Mouse (Mus musculus) MEL (cell line): Measurements from ENCODE around the gene Spata21.
A peak's percentile ranks its signal among the peaks of the same experiment; 100 is the strongest.

Experiments
- BHLHE40 ChIP-seq: IDR thresholded peaks from 2 replicates; pipeline ENCODE4 v1.6.1; 2012; ENCODE audit warnings: low read depth, mild to moderate bottlenecking, inconsistent platforms, low read length, improper control_type of control experiment, borderline replicate concordance
- CTCF ChIP-seq, 3 experiments: IDR thresholded peaks in 2 of 3; conservative IDR thresholded peaks in 1 of 3; 2 replicates each; pipeline ENCODE4 v1.5.1; 2011 to 2012; ENCODE audit warnings: low read length in 3 of 3, low read depth in 2 of 3, mild to moderate bottlenecking in 2 of 3, improper control_type of control experiment in 1 of 3, inconsistent platforms in 1 of 3, mixed read lengths in 1 of 3, moderate library complexity in 1 of 3; ENCODE audit not compliant: control insufficient read depth in 1 of 3, insufficient read depth in 1 of 3, poor library complexity in 1 of 3, severe bottlenecking in 1 of 3
- E2F4 ChIP-seq: IDR thresholded peaks from 2 replicates; pipeline ENCODE4 v1.6.1; 2011; ENCODE audit warnings: low read depth, low read length, improper control_type of control experiment, borderline replicate concordance
- EP300 ChIP-seq, 2 experiments: IDR thresholded peaks; 2 replicates each; pipeline ENCODE4 v1.6.1; 2011; ENCODE audit warnings: improper control_type of control experiment in 2 of 2, low read length in 2 of 2, low read depth in 1 of 2, mild to moderate bottlenecking in 1 of 2
- MYC ChIP-seq: IDR thresholded peaks from 2 replicates; pipeline ENCODE4 v1.6.1; 2011; ENCODE audit warnings: low read depth, mild to moderate bottlenecking, low read length, improper control_type of control experiment, moderate library complexity
- POLR2A ChIP-seq, 2 experiments: IDR thresholded peaks; 2 replicates each; pipeline ENCODE4 v1.6.1; 2011 to 2012; ENCODE audit warnings: low read length in 2 of 2, mild to moderate bottlenecking in 2 of 2, control low read depth in 1 of 2, improper control_type of control experiment in 1 of 2, low read depth in 1 of 2, moderate library complexity in 1 of 2; ENCODE audit not compliant: control insufficient read depth in 1 of 2, insufficient read depth in 1 of 2, poor library complexity in 1 of 2
- POLR2AphosphoS2 ChIP-seq: IDR thresholded peaks from 2 replicates; pipeline ENCODE4 v1.6.1; 2011; ENCODE audit warnings: low read length, improper control_type of control experiment
- SIN3A ChIP-seq: IDR thresholded peaks from 2 replicates; pipeline ENCODE4 v1.6.1; 2012; ENCODE audit warnings: low read length, improper control_type of control experiment, inconsistent platforms
- SMC3 ChIP-seq: IDR thresholded peaks from 2 replicates; pipeline ENCODE4 v1.6.1; 2011; ENCODE audit warnings: low read depth, low read length, improper control_type of control experiment
- TAL1 ChIP-seq: IDR thresholded peaks from 2 replicates; pipeline ENCODE4 v1.6.1; 2012; ENCODE audit warnings: mild to moderate bottlenecking, inconsistent platforms, low read length, moderate library complexity, mixed read lengths
- TCF12 ChIP-seq: IDR thresholded peaks from 2 replicates; pipeline ENCODE4 v1.6.1; 2014; ENCODE audit warnings: low read depth, mild to moderate bottlenecking, inconsistent platforms, low read length, improper control_type of control experiment, moderate library complexity
- USF1 ChIP-seq: IDR thresholded peaks from 2 replicates; pipeline ENCODE4 v1.6.1; 2014; ENCODE audit warnings: low read depth, mild to moderate bottlenecking, inconsistent platforms, low read length, improper control_type of control experiment, moderate library complexity
- ZKSCAN1 ChIP-seq: IDR thresholded peaks from 2 replicates; pipeline ENCODE4 v1.6.1; 2012; ENCODE audit warnings: low read depth, mild to moderate bottlenecking, inconsistent platforms, low read length, improper control_type of control experiment, moderate library complexity

DNA sequence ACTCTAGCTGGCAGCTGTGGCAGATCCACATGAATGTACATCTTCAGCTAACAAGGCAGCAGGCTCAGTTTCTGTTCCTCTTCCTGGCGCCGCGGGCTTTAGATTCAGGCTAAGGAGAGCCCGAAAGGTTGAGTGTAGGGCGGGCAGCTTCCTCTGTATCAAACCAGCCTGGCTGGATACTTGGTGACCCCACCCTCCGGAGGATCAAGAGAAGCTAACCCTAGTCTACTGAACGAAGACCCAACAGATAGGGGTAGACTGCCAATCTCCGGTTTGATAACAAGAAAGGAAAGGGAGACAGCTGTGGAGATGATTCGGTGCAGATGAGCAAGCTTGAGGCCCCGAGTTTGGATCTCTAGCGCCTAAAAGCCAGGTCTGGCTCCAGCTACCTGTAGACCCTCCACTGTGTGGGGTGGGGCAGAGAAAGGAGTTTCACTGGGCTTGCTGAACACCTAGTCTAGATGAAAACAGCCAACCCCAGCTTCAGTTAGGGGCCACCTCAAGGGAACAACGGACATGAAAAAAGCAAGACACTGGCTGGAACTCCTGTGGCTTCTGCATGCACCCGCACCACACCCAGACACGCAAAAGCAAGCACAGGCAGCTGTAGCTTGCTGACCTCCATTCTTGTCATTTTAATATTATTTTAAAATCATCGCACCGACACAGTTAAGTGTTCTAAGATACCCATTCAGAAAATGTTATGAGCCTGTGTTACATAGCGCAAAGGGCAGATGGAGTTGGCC is 11.2 kb upstream of the Spata21 start:
- TF ChIP-seq CTCF (IDR thresholded peaks at IDR 0.05 in 2 of 3, conservative IDR thresholded peaks at IDR 0.05 in 1 of 3; ENCODE audit: control insufficient read depth in 1 of 3, insufficient read depth in 1 of 3, low read depth in 2 of 3, low read length in 3 of 3, poor library complexity in 1 of 3, severe bottlenecking in 1 of 3) (no peak), MYC (no peak), USF1 (no peak), SIN3A (peak; percentile 58), BHLHE40 (no peak), E2F4 (no peak), POLR2A (IDR thresholded peaks at IDR 0.05; ENCODE audit: control insufficient read depth in 1 of 2, insufficient read depth in 1 of 2, low read depth in 1 of 2, low read length in 2 of 2, poor library complexity in 1 of 2) (peak in 1 of 2 experiments; percentile 51; a peak in 2 of 4 replicates), EP300 (IDR thresholded peaks at IDR 0.05; ENCODE audit: low read depth in 1 of 2, low read length in 2 of 2) (peak in 1 of 2 experiments; percentile 30; a peak in 1 of 4 replicates), POLR2AphosphoS2 (no peak), ZKSCAN1 (no peak), SMC3 (no peak), TAL1 (no peak), TCF12 (peak; percentile 35; the same call in 1 of the 2 replicates)
